ENCODE assay signal across 14 mouse cellular contexts in genomic region chrX:99318141-99318540, GRCm38 (mm10).
DNase-seq lines count a peak whose midpoint lies in the region; ATAC-seq lines count a peak whose summit lies in the region.
"Had no signal": no experiment of that assay in that cellular context is flagged by ENCODE, and none has a peak within 500 bp of the region (broad histone marks: within the 10 kb centered on the region; RNA-seq: fewer than 3 reads in every experiment).

No protein-coding gene starts in this region.

- no peaks in the 10 kb centered on the region for H3K36me3 ChIP-seq in forebrain, embryonic 10.5 days (replicated peaks)
- H3K36me3 ChIP-seq in forebrain, embryonic 15.5 days = no peaks in the 10 kb centered on the region
- no peaks in the 10 kb centered on the region for H3K36me3 ChIP-seq in kidney, embryonic 14.5 days (ENCODE audit: control insufficient read depth, insufficient read depth, low read length)
- H3K36me3 ChIP-seq: heart, embryonic 12.5 days; hindbrain, embryonic 10.5 days had no signal

- H3K4me3 ChIP-seq in forebrain, embryonic 10.5 days = no peak overlapping the region
- H3K4me3 ChIP-seq in forebrain, embryonic 15.5 days = no peak overlapping the region
- no peak overlapping the region for H3K4me3 ChIP-seq in kidney, embryonic 14.5 days (ENCODE audit: low read length)
- H3K4me3 ChIP-seq: erythroblast, embryonic 14.5 days; heart, embryonic 12.5 days; hindbrain, embryonic 10.5 days had no signal

- peak; percentile 8 for DNase-seq in forebrain, embryonic 10.5 days (ENCODE audit: extremely low spot score, low spot score)
- peak; percentile 81 for DNase-seq in Muller cell, postnatal 12 days (ENCODE audit: inconsistent ontology term)
- peak; percentile 59 to 76 for DNase-seq in cerebellum, postnatal 14 days
- no peak for DNase-seq in gastrocnemius, adult 8-10 months (ENCODE audit: low spot score in 2 of 2)
- no peak for DNase-seq in adrenal gland, postnatal 10 days
- no peak for DNase-seq in layer of hippocampus, adult 8-10 months (ENCODE audit: low spot score in 2 of 2)
- DNase-seq: adrenal gland, adult 2 months; gastrocnemius, postnatal 36 days had no signal

- no peaks in the 10 kb centered on the region for H3K9me3 ChIP-seq in forebrain, embryonic 10.5 days
- H3K9me3 ChIP-seq in forebrain, embryonic 15.5 days = no peaks in the 10 kb centered on the region
- no peaks in the 10 kb centered on the region for H3K9me3 ChIP-seq in kidney, embryonic 14.5 days (ENCODE audit: control insufficient read depth, low read length)
- H3K9me3 ChIP-seq: heart, embryonic 12.5 days; hindbrain, embryonic 10.5 days had no signal

- peaks cover 40% of the 10 kb centered on the region for H3K4me1 ChIP-seq in forebrain, embryonic 10.5 days
- H3K4me1 ChIP-seq in forebrain, embryonic 15.5 days = peaks cover 13% of the 10 kb centered on the region
- H3K4me1 ChIP-seq in kidney, embryonic 14.5 days (ENCODE audit: control insufficient read depth, insufficient read depth, low read length) = peaks cover 15% of the 10 kb centered on the region

- no peak overlapping the region for H3K27ac ChIP-seq in forebrain, embryonic 10.5 days
- no peak overlapping the region for H3K27ac ChIP-seq in forebrain, embryonic 15.5 days (replicated peaks)
- H3K27ac ChIP-seq in kidney, embryonic 14.5 days (ENCODE audit: low read depth, low read length) = peak overlapping the region; percentile 71; the same call in 1 of the 2 replicates
- H3K27ac ChIP-seq: hindbrain, embryonic 10.5 days had no signal

- H3K9ac ChIP-seq in forebrain, embryonic 15.5 days (replicated peaks) = no peak overlapping the region
- no peak overlapping the region for H3K9ac ChIP-seq in kidney, embryonic 14.5 days (ENCODE audit: low read depth, low read length)
- H3K9ac ChIP-seq: heart, embryonic 12.5 days had no signal

- ATAC-seq in forebrain, embryonic 15.5 days (replicated peaks) = no peak
- no peak for ATAC-seq in kidney, embryonic 14.5 days (ENCODE audit: low FRiP score, low TSS enrichment)

- H3K4me2 ChIP-seq in forebrain, embryonic 15.5 days (replicated peaks) = no peak overlapping the region
- H3K4me2 ChIP-seq in kidney, embryonic 14.5 days (replicated peaks; ENCODE audit: low read depth, low read length) = no peak overlapping the region
- H3K4me2 ChIP-seq: heart, embryonic 12.5 days; liver, embryonic 11.5 days had no signal

- peaks cover 100% of the 10 kb centered on the region for H3K27me3 ChIP-seq in forebrain, embryonic 10.5 days (ENCODE audit: poor library complexity, severe bottlenecking)
- H3K27me3 ChIP-seq in forebrain, embryonic 15.5 days = no peaks in the 10 kb centered on the region
- no peaks in the 10 kb centered on the region; the same call in none of the 2 replicates for H3K27me3 ChIP-seq in kidney, embryonic 14.5 days (ENCODE audit: control insufficient read depth, insufficient read depth, low read length)

- WGBS in forebrain, embryonic 10.5 days = 88% methylated on average over 8 of the region's 8 CpGs
- WGBS in forebrain, embryonic 15.5 days = 54% methylated on average over 8 of the region's 8 CpGs
- WGBS in kidney, embryonic 14.5 days = 51% methylated on average over 8 of the region's 8 CpGs

Comparison
In these comparisons a context has a peak if more than half of its experiments do, and no peak if none do; other contexts are left out.
1. DNase-seq: peak in forebrain, embryonic 10.5 days (single experiment), Muller cell, postnatal 12 days (single experiment) and cerebellum, postnatal 14 days (2 of 2); none in gastrocnemius, adult 8-10 months (0 of 2), adrenal gland, postnatal 10 days (single experiment) and layer of hippocampus, adult 8-10 months (0 of 2).